8 mouse cellular contexts compared by ENCODE assay signal in genomic region chr1:86533411-86534130, GRCm38 (mm10). TPM values are rescaled to one million over a fixed set of nuclear protein-coding genes. Genes with fewer than 3 reads are reported as not detected.
DNase-seq lines count a peak whose midpoint lies in the region; ATAC-seq and TF ChIP-seq lines count a peak whose summit lies in the region.

No protein-coding gene starts in this region.

- no peaks in the 10 kb centered on the region for H3K9me3 ChIP-seq in hindbrain, embryonic 15.5 days
- H3K9me3 ChIP-seq in hindbrain, embryonic 13.5 days: no peaks in the 10 kb centered on the region
- H3K9me3 ChIP-seq in E14TG2a.4 (ENCODE audit: low read length): no peaks in the 10 kb centered on the region
- no peaks in the 10 kb centered on the region for H3K9me3 ChIP-seq in midbrain, embryonic 15.5 days

- no peaks in the 10 kb centered on the region for H3K27me3 ChIP-seq in hindbrain, embryonic 15.5 days
- no peaks in the 10 kb centered on the region for H3K27me3 ChIP-seq in hindbrain, embryonic 13.5 days
- no peaks in the 10 kb centered on the region for H3K27me3 ChIP-seq in E14TG2a.4 (ENCODE audit: insufficient read depth, low read length)
- no peaks in the 10 kb centered on the region for H3K27me3 ChIP-seq in midbrain, embryonic 15.5 days (replicated peaks)

- peaks cover 17% of the 10 kb centered on the region for H3K36me3 ChIP-seq in hindbrain, embryonic 15.5 days
- peaks cover 29% of the 10 kb centered on the region for H3K36me3 ChIP-seq in hindbrain, embryonic 13.5 days
- peaks cover 26% of the 10 kb centered on the region for H3K36me3 ChIP-seq in E14TG2a.4 (ENCODE audit: insufficient read depth, low read length)
- H3K36me3 ChIP-seq in midbrain, embryonic 15.5 days (replicated peaks): peaks cover 8% of the 10 kb centered on the region; the same call in 1 of the 2 replicates

- H3K4me3 ChIP-seq in hindbrain, embryonic 15.5 days: no peak overlapping the region
- no peak overlapping the region for H3K4me3 ChIP-seq in hindbrain, embryonic 13.5 days
- H3K4me3 ChIP-seq in E14TG2a.4 (replicated peaks; ENCODE audit: low read length): no peak overlapping the region
- no peak overlapping the region for H3K4me3 ChIP-seq in midbrain, embryonic 15.5 days

- intact Hi-C loops in gastrocnemius, postnatal 36 days (cut with DNase I): loop anchor here (2.0 kb wide), 1 partner anchor 31 kb away; no protein-coding TSS in a partner anchor

- H3K4me2 ChIP-seq in hindbrain, embryonic 15.5 days: no peak overlapping the region
- no peak overlapping the region for H3K4me2 ChIP-seq in hindbrain, embryonic 13.5 days
- no peak overlapping the region for H3K4me2 ChIP-seq in midbrain, embryonic 15.5 days

- TF ChIP-seq CTCF in E14TG2a.4 (conservative IDR thresholded peaks at IDR 0.05; ENCODE audit: low read length): peak; percentile 63

- 0 out of 2 replicates have a peak overlapping the region, but pooled peaks have one; percentile 20 for H3K27ac ChIP-seq in hindbrain, embryonic 15.5 days (replicated peaks)
- no peak overlapping the region; the same call in 1 of the 2 replicates for H3K27ac ChIP-seq in hindbrain, embryonic 13.5 days
- peak overlapping the region; percentile 16; the same call in 1 of the 2 replicates for H3K27ac ChIP-seq in midbrain, embryonic 15.5 days

- no peak for ATAC-seq in hindbrain, embryonic 15.5 days (ENCODE audit: low FRiP score, low read depth)
- ATAC-seq in hindbrain, embryonic 13.5 days (ENCODE audit: low FRiP score): no peak
- 0 out of 2 replicates have a peak, but pooled peaks have one; percentile 0 for ATAC-seq in midbrain, embryonic 15.5 days (replicated peaks)

- 67% methylated on average over 6 of the region's 6 CpGs for WGBS in hindbrain, embryonic 15.5 days
- 78% methylated on average over 6 of the region's 6 CpGs for WGBS in hindbrain, embryonic 13.5 days
- 81% methylated on average over 6 of the region's 6 CpGs for WGBS in midbrain, embryonic 15.5 days

- H3K9ac ChIP-seq in hindbrain, embryonic 15.5 days: no peak overlapping the region
- no peak overlapping the region for H3K9ac ChIP-seq in hindbrain, embryonic 13.5 days
- no peak overlapping the region for H3K9ac ChIP-seq in midbrain, embryonic 15.5 days

- peaks cover 36% of the 10 kb centered on the region for H3K4me1 ChIP-seq in hindbrain, embryonic 15.5 days (replicated peaks)
- H3K4me1 ChIP-seq in hindbrain, embryonic 13.5 days (replicated peaks): peaks cover 43% of the 10 kb centered on the region
- H3K4me1 ChIP-seq in E14TG2a.4 (replicated peaks; ENCODE audit: low read depth, low read length): peaks cover 49% of the 10 kb centered on the region
- peaks cover 39% of the 10 kb centered on the region for H3K4me1 ChIP-seq in midbrain, embryonic 15.5 days

- peak; percentile 51 for DNase-seq in forelimb bud, embryonic 11.5 days (ENCODE audit: low read depth, low spot score)
- no peak for DNase-seq in gastrocnemius, postnatal 36 days
- no peak for DNase-seq in adrenal gland, adult (ENCODE audit: inconsistent age in 2 of 2, low spot score in 1 of 2)
- no peak for DNase-seq in kidney, postnatal 14 days

RNA-seq across cellular contexts. Expression of gene Ptma, which starts 7.0 kb away (rescaled TPM):
- polyA plus RNA-seq in hindbrain, embryonic 15.5 days (2015; fragmentation: Nextera tagmentation; extraction: Ambion mirVana): 1,392 and 1,427 TPM in 2 replicates
- 2,123 and 2,193 TPM in 2 replicates for polyA plus RNA-seq in hindbrain, embryonic 13.5 days (2015; fragmentation: Nextera tagmentation; extraction: Ambion mirVana)
- 1,373 and 1,532 TPM in 2 replicates for polyA plus RNA-seq in midbrain, embryonic 15.5 days (2015; fragmentation: Nextera tagmentation; extraction: Ambion mirVana)
- 10 to 100 TPM; 74.6 to 88.0 TPM for total RNA-seq in gastrocnemius, postnatal 36 days (2021)

RNA-seq across cellular contexts. Expression of gene Pde6d, which starts 48.9 kb away (rescaled TPM):
- 115 and 122 TPM in 2 replicates for polyA plus RNA-seq in hindbrain, embryonic 15.5 days (2015; fragmentation: Nextera tagmentation; extraction: Ambion mirVana)
- 92.7 and 97.5 TPM in 2 replicates for polyA plus RNA-seq in hindbrain, embryonic 13.5 days (2015; fragmentation: Nextera tagmentation; extraction: Ambion mirVana)
- 103 and 106 TPM in 2 replicates for polyA plus RNA-seq in midbrain, embryonic 15.5 days (2015; fragmentation: Nextera tagmentation; extraction: Ambion mirVana)
- 10 to 100 TPM; 22.8 to 25.1 TPM for total RNA-seq in gastrocnemius, postnatal 36 days (2021)

RNA-seq across cellular contexts. Expression of gene Cops7b, which starts 49.1 kb away (rescaled TPM):
- 56.5 and 63.9 TPM in 2 replicates for polyA plus RNA-seq in hindbrain, embryonic 15.5 days (2015; fragmentation: Nextera tagmentation; extraction: Ambion mirVana)
- 62.8 and 65.0 TPM in 2 replicates for polyA plus RNA-seq in hindbrain, embryonic 13.5 days (2015; fragmentation: Nextera tagmentation; extraction: Ambion mirVana)
- 67.3 and 68.9 TPM in 2 replicates for polyA plus RNA-seq in midbrain, embryonic 15.5 days (2015; fragmentation: Nextera tagmentation; extraction: Ambion mirVana)
- 1 to 10 TPM; 7.8 to 9.1 TPM for total RNA-seq in gastrocnemius, postnatal 36 days (2021)
